Mouse (Mus musculus) embryonic facial prominence, embryonic 11.5 days (tissue): ENCODE results near the gene Dnaja4. TPM values are rescaled to one million over a fixed set of nuclear protein-coding genes. Genes with fewer than 3 reads are reported as not detected.

Experiments
- ATAC-seq: fragments of 200-750 bp; cut with Nextera tagmentation; replicated peaks from 2 replicates; pipeline ENCODE4 v1.8.0; 2017; ENCODE audit warnings: low read depth; ENCODE audit not compliant: insufficient number of reproducible peaks, low FRiP score, low TSS enrichment
- DNase-seq: peaks from one replicate; pipeline ENCODE4 v3.0.0-alpha.2; 2015; ENCODE audit warnings: low spot score
- H3K27ac ChIP-seq: fragments of 300-500 bp; sonication (generic); replicated peaks from 2 replicates; pipeline ENCODE4 v1.5.1; 2014; ENCODE audit warnings: mild to moderate bottlenecking, low read depth, low read length, control low read depth
- H3K27me3 ChIP-seq: fragments of 300-500 bp; sonication (generic); 2 replicates; pipeline ENCODE4 v1.6.1; 2014; ENCODE audit warnings: mild to moderate bottlenecking, low read length, moderate library complexity, mixed read lengths; ENCODE audit not compliant: control insufficient read depth, insufficient read depth
- H3K36me3 ChIP-seq: fragments of 300-500 bp; sonication (generic); replicated peaks from 2 replicates; pipeline ENCODE4 v1.6.1; 2014; ENCODE audit warnings: low read depth, mild to moderate bottlenecking, low read length, moderate library complexity, mixed read lengths; ENCODE audit not compliant: control insufficient read depth, insufficient read depth
- H3K4me1 ChIP-seq: fragments of 300-500 bp; sonication (generic); 2 replicates; pipeline ENCODE4 v1.6.1; 2014; ENCODE audit warnings: low read length, mixed read lengths; ENCODE audit not compliant: control insufficient read depth, insufficient read depth
- H3K4me2 ChIP-seq: fragments of 300-500 bp; sonication (generic); 2 replicates; pipeline ENCODE4 v1.6.1; 2014; ENCODE audit warnings: low read depth, mild to moderate bottlenecking, control low read depth, low read length, moderate library complexity
- H3K4me3 ChIP-seq: fragments of 300-500 bp; sonication (generic); 2 replicates; pipeline ENCODE4 v1.5.1; 2014; ENCODE audit warnings: low read depth, low read length, control low read depth
- H3K9ac ChIP-seq: fragments of 300-500 bp; sonication (generic); replicated peaks from 2 replicates; pipeline ENCODE4 v1.6.1; 2014; ENCODE audit warnings: mild to moderate bottlenecking, control low read depth, low read length
- H3K9me3 ChIP-seq: fragments of 300-500 bp; sonication (generic); replicated peaks from 2 replicates; pipeline ENCODE4 v1.6.1; 2016; ENCODE audit warnings: mild to moderate bottlenecking, low read length, inconsistent platforms, mixed read lengths; ENCODE audit not compliant: control insufficient read depth
- WGBS: fragments of 180-500 bp; shearing (Covaris S2); extraction: QIAGEN DNeasy Blood & Tissue Kit; methylation state at CpG from one replicate; pipeline ENCODE4 v1.1.7; 2014; 5-methylcytosine and 5-hydroxymethylcytosine counted together
- polyA plus RNA-seq: library from polyadenylated mRNA; unstranded; fragments of >200 nt; fragmentation: Nextera tagmentation; extraction: Ambion mirVana; gene quantifications from 2 replicates; pipeline ENCODE4 v1.2.1, GENCODE M21; 2014

Gene Dnaja4
- polyA plus RNA-seq, result 4.2 and 4.7 TPM in 2 replicates

GRCm38 (mm10) chr9:54698318-54699086 is at the start of gene Dnaja4:
Gene Dnaja4, plus strand, starts transcription at chr9:54698873.
- Histone ChIP-seq H3K27me3 (peaks cover 8% of the 10 kb centered on the region), H3K9ac (peak within 1 kb of the TSS; percentile 71), H3K4me1 (peaks cover 3% of the 10 kb centered on the region), H3K9me3 (no peaks in the 10 kb centered on the region), H3K27ac (no peak within 1 kb of the TSS), H3K4me3 (peak within 1 kb of the TSS; percentile 59), H3K36me3 (no peaks in the 10 kb centered on the region), H3K4me2 (peak within 1 kb of the TSS; percentile 93)
- DNase-seq (no peak), ATAC-seq (peak; percentile 31; the same call in 1 of the 2 replicates)
- WGBS, result 63% methylated on average over 17 of the region's 17 CpGs

- no peak for DNase-seq
- H3K27ac ChIP-seq, result no peak overlapping the region
- H3K4me2 ChIP-seq, result no peak overlapping the region
- WGBS, result 88% methylated on average over 1 of the region's 1 CpGs
- H3K9me3 ChIP-seq, result no peaks in the 10 kb centered on the region
- H3K36me3 ChIP-seq, result no peaks in the 10 kb centered on the region
- H3K27me3 ChIP-seq, result no peaks in the 10 kb centered on the region
- no peak overlapping the region for H3K9ac ChIP-seq
- no peak for ATAC-seq
- no peaks in the 10 kb centered on the region for H3K4me1 ChIP-seq
- no peak overlapping the region for H3K4me3 ChIP-seq
Measured at GRCm38 (mm10) chr9:54649360-54649759, 49.3 kb upstream of the Dnaja4 start.

- ATAC-seq (no peak), DNase-seq (no peak)
- H3K9ac ChIP-seq, result no peak overlapping the region
- H3K4me2 ChIP-seq, result no peak overlapping the region
- no peaks in the 10 kb centered on the region for H3K27me3 ChIP-seq
- no peak overlapping the region for H3K4me3 ChIP-seq
- 83% methylated on average over 2 of the region's 2 CpGs for WGBS
- H3K36me3 ChIP-seq, result no peaks in the 10 kb centered on the region
- no peaks in the 10 kb centered on the region for H3K4me1 ChIP-seq
- no peak overlapping the region for H3K27ac ChIP-seq
- no peaks in the 10 kb centered on the region for H3K9me3 ChIP-seq
Measured at GRCm38 (mm10) chr9:54652778-54653177, 45.9 kb upstream of the Dnaja4 start.

GRCm38 (mm10) chr9:54655846-54656245 is 42.8 kb upstream of the Dnaja4 start:
- Histone ChIP-seq H3K4me2 (no peak overlapping the region), H3K9me3 (no peaks in the 10 kb centered on the region), H3K27me3 (no peaks in the 10 kb centered on the region), H3K4me3 (no peak overlapping the region), H3K27ac (no peak overlapping the region), H3K9ac (no peak overlapping the region), H3K4me1 (no peaks in the 10 kb centered on the region), H3K36me3 (no peaks in the 10 kb centered on the region)
- DNase-seq, result no peak
- WGBS, result 72% methylated on average over 2 of the region's 2 CpGs
- ATAC-seq, result no peak

- DNase-seq, result no peak
- no peak overlapping the region for H3K27ac ChIP-seq
- no peak overlapping the region for H3K9ac ChIP-seq
- no peaks in the 10 kb centered on the region for H3K36me3 ChIP-seq
- WGBS, result 88% methylated on average over 6 of the region's 6 CpGs
- H3K9me3 ChIP-seq, result no peaks in the 10 kb centered on the region
- H3K27me3 ChIP-seq, result no peaks in the 10 kb centered on the region
- no peak overlapping the region for H3K4me2 ChIP-seq
- H3K4me1 ChIP-seq, result no peaks in the 10 kb centered on the region
- H3K4me3 ChIP-seq, result no peak overlapping the region
- no peak for ATAC-seq
Measured at GRCm38 (mm10) chr9:54656402-54656801, 42.3 kb upstream of the Dnaja4 start.

GRCm38 (mm10) chr9:54658773-54659172 is 39.9 kb upstream of the Dnaja4 start:
- Histone ChIP-seq H3K27ac (no peak overlapping the region), H3K27me3 (no peaks in the 10 kb centered on the region), H3K36me3 (no peaks in the 10 kb centered on the region), H3K9me3 (no peaks in the 10 kb centered on the region), H3K4me3 (no peak overlapping the region), H3K4me2 (no peak overlapping the region), H3K4me1 (no peaks in the 10 kb centered on the region), H3K9ac (no peak overlapping the region)
- DNase-seq (no peak), ATAC-seq (no peak)
- 86% methylated on average over 6 of the region's 6 CpGs for WGBS

- Histone ChIP-seq H3K4me3 (no peak within 1 kb of the TSS), H3K27me3 (no peaks in the 10 kb centered on the region), H3K9me3 (no peaks in the 10 kb centered on the region), H3K27ac (no peak within 1 kb of the TSS), H3K9ac (peak within 1 kb of the TSS; percentile 25; the same call in 1 of the 2 replicates), H3K4me1 (no peaks in the 10 kb centered on the region), H3K4me2 (no peak within 1 kb of the TSS), H3K36me3 (no peaks in the 10 kb centered on the region)
- no peak for ATAC-seq
- no peak for DNase-seq
- WGBS, result 16% methylated on average over 10 of the region's 10 CpGs
Measured at GRCm38 (mm10) chr9:54661605-54662377, 36.9 kb upstream of the Dnaja4 start, which contains the start of gene Acsbg1. Gene Acsbg1, minus strand, starts transcription at chr9:54661870.

- no peak overlapping the region for H3K27ac ChIP-seq
- H3K9ac ChIP-seq, result no peak overlapping the region
- WGBS, result 84% methylated on average over 9 of the region's 9 CpGs
- DNase-seq, result no peak
- H3K4me2 ChIP-seq, result no peak overlapping the region
- H3K36me3 ChIP-seq, result no peaks in the 10 kb centered on the region
- no peaks in the 10 kb centered on the region for H3K9me3 ChIP-seq
- H3K4me3 ChIP-seq, result no peak overlapping the region
- H3K4me1 ChIP-seq, result no peaks in the 10 kb centered on the region
- ATAC-seq, result no peak
- H3K27me3 ChIP-seq, result no peaks in the 10 kb centered on the region
Measured at GRCm38 (mm10) chr9:54664358-54664757, 34.3 kb upstream of the Dnaja4 start.
